Mouse (Mus musculus) kidney, postnatal 0 days (tissue): Measurements from ENCODE around the gene Aacs. TPM values are rescaled to one million over a fixed set of nuclear protein-coding genes. Genes with fewer than 3 reads are reported as not detected.

Source experiments
- ATAC-seq: fragments of 200-750 bp; cut with Nextera tagmentation; replicated peaks from 2 replicates; pipeline ENCODE4 v1.8.0; 2017; ENCODE audit warnings: low read depth, moderate number of reproducible peaks, moderate TSS enrichment, moderate library complexity; ENCODE audit not compliant: low FRiP score
- DNase-seq: peaks from one replicate; pipeline ENCODE4 v3.0.0-alpha.2; 2016; ENCODE audit warnings: low spot score
- H3K27ac ChIP-seq: fragments of 300-500 bp; sonication (generic); 2 replicates; pipeline ENCODE4 v1.5.1; 2014; ENCODE audit warnings: mild to moderate bottlenecking
- H3K27me3 ChIP-seq: fragments of 300-500 bp; sonication (generic); 2 replicates; pipeline ENCODE4 v1.6.1; 2014; ENCODE audit warnings: low read length, mixed read lengths; ENCODE audit not compliant: insufficient read depth
- H3K36me3 ChIP-seq: fragments of 300-500 bp; sonication (generic); 2 replicates; pipeline ENCODE4 v1.6.1; 2014; ENCODE audit warnings: low read length, mixed read lengths; ENCODE audit not compliant: insufficient read depth
- H3K4me1 ChIP-seq: fragments of 300-500 bp; sonication (generic); replicated peaks from 2 replicates; pipeline ENCODE4 v1.6.1; 2014; ENCODE audit warnings: antibody characterized with exemption, low read length, mixed read lengths; ENCODE audit not compliant: insufficient read depth
- H3K4me2 ChIP-seq: fragments of 300-500 bp; sonication (generic); 2 replicates; pipeline ENCODE4 v1.6.1; 2014; ENCODE audit warnings: mild to moderate bottlenecking, low read length, moderate library complexity, mixed read lengths
- H3K4me3 ChIP-seq: fragments of 300-500 bp; sonication (generic); replicated peaks from 2 replicates; pipeline ENCODE4 v1.5.1; 2014; ENCODE audit warnings: low read depth, low read length
- H3K9ac ChIP-seq: fragments of 300-500 bp; sonication (generic); 2 replicates; pipeline ENCODE4 v1.6.1; 2014; ENCODE audit warnings: low read depth, low read length
- H3K9me3 ChIP-seq: fragments of 300-500 bp; sonication (generic); replicated peaks from 2 replicates; pipeline ENCODE4 v1.6.1; 2016; ENCODE audit warnings: low read length, inconsistent platforms, mixed read lengths
- CTCF ChIP-seq: IDR thresholded peaks from 2 replicates; pipeline ENCODE4 v1.5.1; 2016; ENCODE audit warnings: antibody characterized with exemption, low read depth, mild to moderate bottlenecking, moderate library complexity
- WGBS: fragments of 180-500 bp; shearing (Covaris S2); extraction: QIAGEN DNeasy Blood & Tissue Kit; methylation state at CpG from one replicate; pipeline ENCODE4 v1.1.7; 2014; 5-methylcytosine and 5-hydroxymethylcytosine counted together
- polyA plus RNA-seq: library from polyadenylated mRNA; unstranded; fragments of >200 nt; fragmentation: Nextera tagmentation; extraction: Ambion mirVana; gene quantifications from 2 replicates; pipeline ENCODE4 v1.2.1, GENCODE M21; 2015

Aacs gene
- polyA plus RNA-seq, 1 experiment from 2014 or later = 22.0 TPM

- Histone ChIP-seq H3K4me1 (0 out of 2 replicates have a peak, but pooled peaks cover 8% of the 10 kb centered on the region), H3K9ac (peak within 1 kb of the TSS; percentile 84), H3K36me3 (no peaks in the 10 kb centered on the region), H3K27me3 (no peaks in the 10 kb centered on the region), H3K27ac (peak within 1 kb of the TSS; percentile 72), H3K4me2 (peak within 1 kb of the TSS; percentile 83), H3K9me3 (no peaks in the 10 kb centered on the region), H3K4me3 (peak within 1 kb of the TSS; percentile 89)
- DNase-seq (peak; percentile 81), ATAC-seq (peak; percentile 92)
- WGBS = under 1% methylated on average over 79 of the region's 97 CpGs
- peak; percentile 12; the same call in 1 of the 2 replicates for TF ChIP-seq CTCF
Measured at GRCm38 (mm10) chr5:125441234-125442114, 34.1 kb upstream of the Aacs start, which contains the start of gene Bri3bp. TSS of gene Bri3bp (plus strand) at chr5:125441568.

GRCm38 (mm10) chr5:125442136-125442995 lies 33.2 kb upstream of the Aacs start:
- Histone ChIP-seq H3K4me1 (0 out of 2 replicates have a peak, but pooled peaks cover 8% of the 10 kb centered on the region), H3K27ac (peak overlapping the region; percentile 72), H3K27me3 (no peaks in the 10 kb centered on the region), H3K36me3 (no peaks in the 10 kb centered on the region), H3K4me3 (peak overlapping the region; percentile 89), H3K9ac (peak overlapping the region; percentile 84), H3K4me2 (peak overlapping the region; percentile 83), H3K9me3 (no peaks in the 10 kb centered on the region)
- TF ChIP-seq CTCF = no peak
- peak; percentile 27 for DNase-seq
- ATAC-seq = no peak; the same call in 1 of the 2 replicates
- WGBS = 21% methylated on average over 27 of the region's 27 CpGs

GRCm38 (mm10) chr5:125443335-125443734 lies 32.3 kb upstream of the Aacs start:
- WGBS = 88% methylated on average over 5 of the region's 5 CpGs
- DNase-seq = no peak
- H3K9ac ChIP-seq = no peak overlapping the region
- no peaks in the 10 kb centered on the region for H3K27me3 ChIP-seq
- peak; percentile 59 for TF ChIP-seq CTCF
- no peaks in the 10 kb centered on the region for H3K9me3 ChIP-seq
- ATAC-seq = no peak
- H3K4me3 ChIP-seq = no peak overlapping the region
- no peak overlapping the region for H3K4me2 ChIP-seq
- H3K4me1 ChIP-seq = 0 out of 2 replicates have a peak, but pooled peaks cover 8% of the 10 kb centered on the region
- H3K36me3 ChIP-seq = no peaks in the 10 kb centered on the region
- H3K27ac ChIP-seq = no peak overlapping the region

- no peak for ATAC-seq
- 85% methylated on average over 3 of the region's 3 CpGs for WGBS
Measured at GRCm38 (mm10) chr5:125443915-125444314, 31.7 kb upstream of the Aacs start.

GRCm38 (mm10) chr5:125444554-125444953 lies 31.1 kb upstream of the Aacs start:
- no peaks in the 10 kb centered on the region for H3K36me3 ChIP-seq
- H3K4me2 ChIP-seq = no peak overlapping the region
- H3K9ac ChIP-seq = no peak overlapping the region
- no peak overlapping the region for H3K27ac ChIP-seq
- no peak for TF ChIP-seq CTCF
- H3K4me1 ChIP-seq = 0 out of 2 replicates have a peak, but pooled peaks cover 8% of the 10 kb centered on the region
- WGBS = 88% methylated on average over 4 of the region's 4 CpGs
- DNase-seq (no peak), ATAC-seq (no peak)
- no peaks in the 10 kb centered on the region for H3K27me3 ChIP-seq
- no peaks in the 10 kb centered on the region for H3K9me3 ChIP-seq
- H3K4me3 ChIP-seq = no peak overlapping the region

More at GRCm38 (mm10) chr5:125443915-125444314, 31.7 kb upstream of the Aacs start:
- H3K4me2 ChIP-seq = no peak overlapping the region
- 0 out of 2 replicates have a peak, but pooled peaks cover 8% of the 10 kb centered on the region for H3K4me1 ChIP-seq
- no peaks in the 10 kb centered on the region for H3K9me3 ChIP-seq
- no peak overlapping the region for H3K4me3 ChIP-seq
- DNase-seq = no peak
- no peak overlapping the region for H3K9ac ChIP-seq
- H3K27me3 ChIP-seq = no peaks in the 10 kb centered on the region
- no peak for TF ChIP-seq CTCF
- H3K36me3 ChIP-seq = no peaks in the 10 kb centered on the region
- H3K27ac ChIP-seq = no peak overlapping the region

- H3K36me3 ChIP-seq = no peaks in the 10 kb centered on the region
- H3K9me3 ChIP-seq = no peaks in the 10 kb centered on the region
- no peak for DNase-seq
- no peak overlapping the region for H3K9ac ChIP-seq
- H3K27me3 ChIP-seq = no peaks in the 10 kb centered on the region
- TF ChIP-seq CTCF = no peak
- H3K4me3 ChIP-seq = no peak overlapping the region
- H3K4me2 ChIP-seq = no peak overlapping the region
- H3K27ac ChIP-seq = no peak overlapping the region
- WGBS = 65% methylated on average over 7 of the region's 7 CpGs
- ATAC-seq = no peak
- H3K4me1 ChIP-seq = 0 out of 2 replicates have a peak, but pooled peaks cover 8% of the 10 kb centered on the region
Measured at GRCm38 (mm10) chr5:125446344-125446743, 29.3 kb upstream of the Aacs start.
